Mouse (Mus musculus) bone marrow macrophage, adult 2 months (primary cell): ENCODE data around the gene Lsamp.

Experiments
- CTCF ChIP-seq: IDR thresholded peaks from 2 replicates; pipeline ENCODE4 v1.5.1; 2012; ENCODE audit warnings: low read depth, mild to moderate bottlenecking, low read length, moderate library complexity
- POLR2A ChIP-seq: IDR thresholded peaks from 2 replicates; pipeline ENCODE4 v1.6.1; 2012; ENCODE audit warnings: mild to moderate bottlenecking, low read depth, low read length, borderline replicate concordance

DNA sequence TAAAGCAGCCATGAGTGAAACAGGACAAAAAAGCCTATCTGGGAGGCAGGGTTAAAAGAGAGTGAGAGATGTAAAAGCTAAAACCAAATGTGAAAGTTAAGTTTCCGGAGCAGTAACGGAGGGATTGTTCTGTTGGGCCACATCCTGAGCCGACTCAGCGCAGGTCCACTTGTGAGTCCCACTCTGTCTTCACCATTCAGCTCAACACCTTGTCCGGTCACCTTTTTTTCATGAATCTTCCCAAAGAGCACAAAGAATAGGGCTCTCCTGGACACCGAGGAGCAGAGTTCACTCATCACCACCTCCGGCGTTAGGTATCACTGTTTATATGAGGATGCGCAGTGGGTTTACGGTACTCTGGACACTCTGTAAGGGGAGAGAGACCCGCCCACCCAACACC is 2196.3 kb downstream of the Lsamp start:
- no peak for TF ChIP-seq CTCF
- TF ChIP-seq POLR2A, result no peak
